Mouse (Mus musculus) liver, adult 2 months (tissue): ENCODE measurements around the gene Cir1. TPM values are rescaled to one million over a fixed set of nuclear protein-coding genes. Genes with fewer than 3 reads are reported as not detected.

Source experiments
- DNase-seq: peaks from one replicate; pipeline ENCODE4 v3.0.0-alpha.2; 2011; ENCODE audit warnings: low read depth, low spot score; ENCODE audit errors: extremely low read depth
- H3K27ac ChIP-seq: fragments of 200-500 bp; replicated peaks from 2 replicates; pipeline ENCODE4 v1.5.1; 2012; ENCODE audit warnings: low read depth, mild to moderate bottlenecking, control low read depth, inconsistent platforms, low read length; ENCODE audit not compliant: insufficient read depth
- H3K27me3 ChIP-seq: fragments of 200-500 bp; 2 replicates; pipeline ENCODE4 v1.6.1; 2012; ENCODE audit warnings: mild to moderate bottlenecking, moderate library complexity, low read length, inconsistent platforms; ENCODE audit not compliant: control insufficient read depth, insufficient read depth
- H3K36me3 ChIP-seq: fragments of 200-500 bp; 2 replicates; pipeline ENCODE4 v1.6.1; 2012; ENCODE audit warnings: low read length, inconsistent platforms; ENCODE audit not compliant: control insufficient read depth, insufficient read depth
- H3K4me1 ChIP-seq: fragments of 200-500 bp; 2 replicates; pipeline ENCODE4 v1.6.1; 2011; ENCODE audit warnings: low read length; ENCODE audit not compliant: control insufficient read depth, insufficient read depth
- H3K4me3 ChIP-seq: fragments of 200-500 bp; 2 replicates; pipeline ENCODE4 v1.5.1; 2011; ENCODE audit warnings: low read depth, mild to moderate bottlenecking, control low read depth, low read length, moderate library complexity; ENCODE audit not compliant: insufficient read depth
- H3K79me2 ChIP-seq: fragments of 200-500 bp; 2 replicates; pipeline ENCODE4 v1.6.1; 2012; ENCODE audit warnings: inconsistent platforms, mild to moderate bottlenecking, low read length, moderate library complexity; ENCODE audit not compliant: control insufficient read depth, insufficient read depth
- H3K9ac ChIP-seq: fragments of 200-500 bp; 2 replicates; pipeline ENCODE4 v1.6.1; 2012; ENCODE audit warnings: low read depth, mild to moderate bottlenecking, control low read depth, inconsistent platforms, low read length
- CTCF ChIP-seq: fragments of 200-500 bp; IDR thresholded peaks from 2 replicates; pipeline ENCODE4 v1.5.1; 2011; ENCODE audit warnings: low read depth, low read length, control low read depth
- POLR2A ChIP-seq: fragments of 200-500 bp; IDR thresholded peaks from 2 replicates; pipeline ENCODE4 v1.6.1; 2011; ENCODE audit warnings: low read length, control low read depth; ENCODE audit not compliant: insufficient read depth; ENCODE audit errors: extremely low read depth
- WGBS: fragments of 180-500 bp; shearing (Covaris S2); methylation state at CpG from one replicate; pipeline ENCODE4 v1.1.7; 2018; 5-methylcytosine and 5-hydroxymethylcytosine counted together
- polyA plus RNA-seq: library from polyadenylated mRNA; depleted of rRNA; stranded (reverse); fragments of >200 nt; gene quantifications from 2 replicates; pipeline ENCODE4 v1.2.3, GENCODE M21; 2012
- total RNA-seq: library from RNA; depleted of rRNA; stranded (reverse); fragments of >200 nt; gene quantifications from 2 replicates; pipeline ENCODE4 v1.2.3, GENCODE M21; 2014

Cir1 gene
- total and polyA plus RNA-seq, 2 experiments = 2.0 to 11.9 TPM

DNA sequence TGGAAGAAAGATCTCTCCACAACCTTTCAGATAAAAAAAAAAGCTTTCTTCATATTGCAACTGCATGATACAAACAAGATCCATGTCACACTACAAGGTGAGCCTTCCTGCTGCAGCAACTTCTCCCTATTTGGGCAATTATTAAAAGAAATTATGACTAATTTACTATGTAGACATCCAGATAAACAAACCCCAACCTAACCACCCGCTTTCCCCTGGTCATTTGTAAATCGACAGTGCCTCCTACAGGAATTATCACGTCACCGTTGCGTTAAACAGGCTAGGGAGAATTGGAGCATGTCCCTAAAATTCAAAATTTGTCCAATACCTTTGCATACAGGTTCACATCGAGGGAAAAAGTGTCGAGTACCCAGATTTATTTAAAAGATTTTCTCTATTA is 30.8 kb downstream of the Cir1 start:
- H3K79me2 ChIP-seq = no peaks in the 10 kb centered on the region
- H3K27me3 ChIP-seq = peaks cover 30% of the 10 kb centered on the region
- H3K9ac ChIP-seq = no peak overlapping the region
- H3K4me1 ChIP-seq = 0 out of 2 replicates have a peak, but pooled peaks cover 2% of the 10 kb centered on the region
- no peak for TF ChIP-seq POLR2A
- no peak overlapping the region for H3K4me3 ChIP-seq
- H3K36me3 ChIP-seq = peaks cover 6% of the 10 kb centered on the region; the same call in 1 of the 2 replicates
- H3K27ac ChIP-seq = no peak overlapping the region
- no peak for DNase-seq
- 30% methylated on average over 7 of the region's 7 CpGs for WGBS

- H3K79me2 ChIP-seq = no peaks in the 10 kb centered on the region
- peaks cover 30% of the 10 kb centered on the region for H3K27me3 ChIP-seq
- H3K4me3 ChIP-seq = no peak overlapping the region
- H3K9ac ChIP-seq = no peak overlapping the region
- WGBS = 26% methylated on average over 22 of the region's 22 CpGs
- H3K27ac ChIP-seq = no peak overlapping the region
- no peak for DNase-seq
- H3K4me1 ChIP-seq = 0 out of 2 replicates have a peak, but pooled peaks cover 2% of the 10 kb centered on the region
- peaks cover 4% of the 10 kb centered on the region; the same call in 1 of the 2 replicates for H3K36me3 ChIP-seq
- TF ChIP-seq POLR2A (no peak), CTCF (no peak)
These were observed 31.3 kb downstream of the Cir1 start for GRCm38 (mm10) chr2:73281048-73281661.

DNA sequence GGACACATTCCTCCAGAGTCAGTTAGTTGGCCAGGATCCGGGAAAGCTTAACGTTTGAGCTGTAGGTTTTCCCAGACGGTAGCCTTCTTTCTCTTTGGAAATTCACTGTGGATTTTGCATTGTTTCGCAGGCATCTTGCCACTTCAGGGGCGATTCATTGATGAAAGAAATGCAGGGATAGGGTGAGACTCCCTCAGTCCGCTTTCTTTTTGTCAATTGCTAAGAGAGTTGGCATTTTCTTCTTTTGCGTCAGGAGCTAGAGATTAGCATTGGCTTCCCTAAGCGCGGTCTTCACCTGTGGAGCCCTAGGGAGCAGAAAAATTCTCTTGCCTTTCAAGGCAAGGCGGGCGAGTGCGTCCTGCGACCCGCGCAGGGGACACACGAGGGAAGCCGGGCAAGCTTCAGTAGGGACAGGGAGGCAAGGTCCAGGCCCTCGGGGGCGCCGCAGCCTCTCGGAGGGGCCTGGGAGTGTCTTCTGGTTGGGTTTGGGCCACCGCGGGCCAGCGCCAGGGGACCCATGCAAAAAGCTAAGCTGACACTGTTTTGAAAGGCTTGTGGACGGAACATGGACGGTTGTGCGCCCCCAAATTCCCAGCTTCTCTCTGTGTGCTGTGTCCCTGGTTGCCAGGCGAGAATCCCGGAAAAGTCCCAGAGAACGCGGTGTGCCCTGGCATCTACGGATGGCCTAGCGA is 32.0 kb downstream of the Cir1 start:
- peaks cover 4% of the 10 kb centered on the region; the same call in 1 of the 2 replicates for H3K36me3 ChIP-seq
- H3K4me1 ChIP-seq = 0 out of 2 replicates have a peak, but pooled peaks cover 2% of the 10 kb centered on the region
- peaks cover 30% of the 10 kb centered on the region for H3K27me3 ChIP-seq
- no peaks in the 10 kb centered on the region for H3K79me2 ChIP-seq
- TF ChIP-seq CTCF = no peak
- TF ChIP-seq POLR2A = no peak
- WGBS = 6% methylated on average over 33 of the region's 33 CpGs
- DNase-seq = no peak
- H3K4me3 ChIP-seq = no peak overlapping the region
- no peak overlapping the region for H3K27ac ChIP-seq
- H3K9ac ChIP-seq = no peak overlapping the region

GRCm38 (mm10) chr2:73279271-73280038 is 33.0 kb downstream of the Cir1 start:
- no peak overlapping the region for H3K4me3 ChIP-seq
- no peak for DNase-seq

DNA sequence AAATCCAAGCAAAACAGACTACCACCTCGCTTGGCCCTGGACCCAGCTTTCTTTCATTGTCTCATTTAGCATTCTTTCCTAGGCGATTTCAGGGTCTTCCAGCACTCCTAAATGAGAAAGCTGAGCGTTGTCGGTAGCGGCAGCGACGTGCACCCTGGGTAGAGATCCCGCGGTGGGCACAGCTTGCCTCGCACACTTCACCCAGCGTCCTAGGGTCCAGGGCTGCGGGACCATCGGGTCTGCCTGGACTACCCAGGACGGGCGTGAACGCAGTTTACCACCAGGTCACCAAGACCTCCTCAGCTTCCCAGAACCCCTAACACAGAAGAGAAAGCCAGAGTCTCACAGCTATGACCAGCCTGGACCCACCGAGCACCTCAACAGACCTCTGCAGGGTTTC is 33.6 kb downstream of the Cir1 start:
- H3K4me1 ChIP-seq = peaks cover 3% of the 10 kb centered on the region
- DNase-seq = no peak
- no peak overlapping the region for H3K4me3 ChIP-seq
- 4% methylated on average over 17 of the region's 17 CpGs for WGBS
- no peak overlapping the region for H3K27ac ChIP-seq
- no peaks in the 10 kb centered on the region for H3K36me3 ChIP-seq
- H3K79me2 ChIP-seq = no peaks in the 10 kb centered on the region
- TF ChIP-seq POLR2A (no peak), CTCF (no peak)
- H3K27me3 ChIP-seq = peaks cover 40% of the 10 kb centered on the region
- H3K9ac ChIP-seq = no peak overlapping the region

More at GRCm38 (mm10) chr2:73279271-73280038, 33.0 kb downstream of the Cir1 start:
- TF ChIP-seq POLR2A (no peak), CTCF (no peak)
- Histone ChIP-seq H3K9ac (no peak overlapping the region), H3K27ac (no peak overlapping the region), H3K4me1 (peaks cover 2% of the 10 kb centered on the region; the same call in 1 of the 2 replicates), H3K27me3 (peaks cover 34% of the 10 kb centered on the region), H3K79me2 (no peaks in the 10 kb centered on the region), H3K36me3 (no peaks in the 10 kb centered on the region)
- WGBS = 6% methylated on average over 31 of the region's 31 CpGs
